Mouse (Mus musculus): Measurements from ENCODE around the gene Sowahb.

The Sowahb gene

GRCm38 (mm10) chr5:93044584-93045370 lies at the start of gene Sowahb:
TSS of gene Sowahb (minus strand) at chr5:93045022.
- peak; percentile 78 for DNase-seq (ENCODE audit: inconsistent ontology term)

- peak; percentile 87 for DNase-seq (ENCODE audit: inconsistent ontology term)
Measured at GRCm38 (mm10) chr5:93093638-93094527, 49.1 kb upstream of the Sowahb start.

- peak; percentile 97 for DNase-seq (ENCODE audit: inconsistent ontology term)
Measured at GRCm38 (mm10) chr5:93092857-93093622, 48.2 kb upstream of the Sowahb start, which contains the start of gene Sept11. TSS of gene Sept11 (plus strand) at chr5:93093437.

GRCm38 (mm10) chr5:93092147-93092781 lies 47.4 kb upstream of the Sowahb start:
- no peak for DNase-seq (ENCODE audit: inconsistent ontology term)

- DNase-seq (ENCODE audit: inconsistent ontology term): no peak
Measured at GRCm38 (mm10) chr5:93091266-93091665, 46.4 kb upstream of the Sowahb start.

GRCm38 (mm10) chr5:93085900-93086299 lies 41.1 kb upstream of the Sowahb start:
- DNase-seq (ENCODE audit: inconsistent ontology term): no peak

- DNase-seq (ENCODE audit: inconsistent ontology term): peak; percentile 80
Measured at GRCm38 (mm10) chr5:93085015-93085598, 40.3 kb upstream of the Sowahb start.

GRCm38 (mm10) chr5:93079596-93079995 lies 34.8 kb upstream of the Sowahb start:
- DNase-seq (ENCODE audit: inconsistent ontology term): no peak

- no peak for DNase-seq (ENCODE audit: inconsistent ontology term)
Measured at GRCm38 (mm10) chr5:93077661-93078323, 33.0 kb upstream of the Sowahb start.

GRCm38 (mm10) chr5:93060865-93061264 lies 16.0 kb upstream of the Sowahb start:
- no peak for DNase-seq (ENCODE audit: inconsistent ontology term)

- peak; percentile 25 for DNase-seq (ENCODE audit: inconsistent ontology term)
Measured at GRCm38 (mm10) chr5:93053606-93054397, 9.0 kb upstream of the Sowahb start.

- DNase-seq (ENCODE audit: inconsistent ontology term): peak; percentile 20
Measured at GRCm38 (mm10) chr5:93051951-93052350, 7.1 kb upstream of the Sowahb start.

GRCm38 (mm10) chr5:93051041-93051440 lies 6.2 kb upstream of the Sowahb start:
- no peak for DNase-seq (ENCODE audit: inconsistent ontology term)

GRCm38 (mm10) chr5:93049971-93050370 lies 5.1 kb upstream of the Sowahb start:
- no peak for DNase-seq (ENCODE audit: inconsistent ontology term)

GRCm38 (mm10) chr5:93048481-93049240 lies 3.8 kb upstream of the Sowahb start:
- no peak for DNase-seq (ENCODE audit: inconsistent ontology term)

- no peak for DNase-seq (ENCODE audit: inconsistent ontology term)
Measured at GRCm38 (mm10) chr5:93046306-93046845, 1.6 kb upstream of the Sowahb start.

GRCm38 (mm10) chr5:93045371-93045714 lies 521 bp upstream of the Sowahb start:
- DNase-seq (ENCODE audit: inconsistent ontology term): no peak

- no peak for DNase-seq (ENCODE audit: inconsistent ontology term)
Measured at GRCm38 (mm10) chr5:93043688-93044583, 886 bp downstream of the Sowahb start.

Data from Muller cell, postnatal 12 days (primary cell).